In genomic region chr8:83315691-83316090, GRCm38 (mm10) we compare ENCODE assay signal across 31 mouse cellular contexts. TPM values are rescaled to one million over a fixed set of nuclear protein-coding genes. Genes with fewer than 3 reads are reported as not detected.
"Had no signal": no experiment of that assay in that cellular context is flagged by ENCODE, and none has a peak within 500 bp of the region (broad histone marks: within the 10 kb centered on the region; RNA-seq: fewer than 3 reads in every experiment).

No protein-coding gene starts in this region.

- DNase-seq: kidney, adult 9 months; kidney, postnatal 25 days; layer of hippocampus, postnatal 36 days; liver, postnatal 0 days; lung, embryonic 14.5 days; retina, postnatal 1 day; right cerebral cortex, postnatal 25 days; spleen, adult 18-20 months; thymus, adult 2 months; thymus, postnatal 14 days; thymus, postnatal 4 days had no signal

- H3K27ac ChIP-seq: left cerebral cortex, adult 2 months; liver, embryonic 14.5 days; macrophage; midbrain, embryonic 12.5 days; midbrain, embryonic 15.5 days; neural tube, embryonic 13.5 days; stomach, embryonic 15.5 days had no signal

- H3K4me1 ChIP-seq: midbrain, embryonic 12.5 days; midbrain, embryonic 15.5 days; neural tube, embryonic 13.5 days; stomach, embryonic 15.5 days had no signal

- H3K4me3 ChIP-seq: left cerebral cortex, adult 2 months; midbrain, embryonic 12.5 days; midbrain, embryonic 15.5 days; myocyte; neural tube, embryonic 13.5 days; stomach, embryonic 15.5 days had no signal

- H3K27me3 ChIP-seq: midbrain, embryonic 12.5 days; midbrain, embryonic 15.5 days; neural tube, embryonic 13.5 days; stomach, embryonic 15.5 days had no signal

RNA-seq across cellular contexts. Expression of gene Ucp1, which starts 25.5 kb away (rescaled TPM):
- total RNA-seq: layer of hippocampus, postnatal 10 days; layer of hippocampus, postnatal 36 days; left cerebral cortex, adult 2 months; left cerebral cortex, postnatal 10 days; left cerebral cortex, postnatal 36 days; monocyte, adult 5-6 weeks; neutrophil, adult 5-6 weeks had no signal
- polyA plus RNA-seq: kidney, embryonic 16.5 days; limb, embryonic 11.5 days; liver, embryonic 11.5 days; liver, embryonic 14.5 days; liver, postnatal 0 days; lung, embryonic 14.5 days; macrophage; midbrain, embryonic 12.5 days; myocyte; stomach, embryonic 15.5 days had no signal

RNA-seq across cellular contexts. Expression of gene Mgat4d, which starts 32.6 kb away (rescaled TPM):
- total RNA-seq: layer of hippocampus, adult 8-10 months; layer of hippocampus, postnatal 10 days; layer of hippocampus, postnatal 36 days; left cerebral cortex, adult 2 months; left cerebral cortex, postnatal 10 days; left cerebral cortex, postnatal 36 days; megakaryocyte, adult 5-6 weeks; monocyte, adult 5-6 weeks; neutrophil, adult 5-6 weeks had no signal
- polyA plus RNA-seq: kidney, embryonic 16.5 days; limb, embryonic 11.5 days; limb, embryonic 14.5 days; liver, embryonic 11.5 days; liver, embryonic 14.5 days; liver, postnatal 0 days; lung, embryonic 14.5 days; lung, postnatal 0 days; macrophage; midbrain, embryonic 12.5 days; midbrain, embryonic 15.5 days; myocyte; neural tube, embryonic 13.5 days; stomach, embryonic 15.5 days; thymus, adult 2 months had no signal
